Mouse (Mus musculus): ENCODE data around the gene Hfm1.

- TF ChIP-seq GATA1 (IDR thresholded peaks at IDR 0.05; ENCODE audit: low read length) (no peak), TAL1 (IDR thresholded peaks at IDR 0.05; ENCODE audit: low read length) (no peak)
Observed at GRCm38 (mm10) chr5:106966443-106966842, 40.3 kb upstream of the Hfm1 start.

Measured in erythroblast, embryonic 14.5 days (primary cell).